Mouse (Mus musculus): Measurements from ENCODE around the gene Tm9sf3.

Tm9sf3 gene

GRCm38 (mm10) chr19:41262712-41263629, 826 bp downstream of the Tm9sf3 start:
- DNase-seq (ENCODE audit: low spot score): peak; percentile 77

DNA sequence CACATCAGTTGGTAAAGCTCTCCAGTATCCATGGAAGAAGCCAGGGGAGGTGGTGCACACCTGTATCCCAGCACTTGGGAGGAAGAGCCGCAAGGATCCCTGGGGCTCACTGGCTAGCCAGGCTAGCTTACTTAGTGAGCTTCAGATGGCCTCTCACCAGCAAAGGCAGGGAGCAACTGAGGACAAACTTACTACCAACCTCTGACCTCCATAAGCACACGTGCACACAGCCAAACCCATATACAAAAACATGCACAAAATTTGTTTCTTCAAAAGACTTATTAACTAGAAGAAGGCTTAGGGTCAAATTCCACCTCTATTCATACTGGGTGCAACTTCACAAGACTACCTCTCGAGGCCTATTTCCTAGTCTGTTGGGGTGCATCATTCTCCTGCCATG, 3.1 kb downstream of the Tm9sf3 start:
- no peak for DNase-seq (ENCODE audit: low spot score)

GRCm38 (mm10) chr19:41259256-41259655, 4.5 kb downstream of the Tm9sf3 start:
- no peak for DNase-seq (ENCODE audit: low spot score)

- no peak for DNase-seq (ENCODE audit: low spot score)
These were observed 5.1 kb downstream of the Tm9sf3 start for GRCm38 (mm10) chr19:41258707-41259106.

DNA sequence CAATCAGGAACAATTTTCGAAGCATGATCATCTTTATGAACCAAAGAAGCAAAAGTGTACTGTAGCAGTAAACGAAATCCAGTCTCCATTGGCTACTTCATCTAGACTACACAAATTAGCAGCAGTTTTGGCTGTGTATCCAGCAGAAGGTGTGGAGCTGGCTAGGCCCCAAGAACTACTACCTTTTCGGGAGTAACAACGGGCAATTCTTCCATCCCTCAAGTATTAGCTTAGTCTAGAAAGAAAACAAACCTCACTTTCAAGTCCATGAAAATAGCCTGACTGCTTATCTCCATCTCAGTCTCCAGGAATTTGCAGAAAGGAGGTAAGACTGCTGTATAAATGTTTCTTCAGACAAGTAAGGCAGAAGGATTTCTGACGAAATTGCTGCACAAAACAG, 9.2 kb downstream of the Tm9sf3 start:
- no peak for DNase-seq (ENCODE audit: low spot score)

- DNase-seq (ENCODE audit: low spot score): no peak
These were observed 14.8 kb downstream of the Tm9sf3 start for GRCm38 (mm10) chr19:41248968-41249367.

DNA sequence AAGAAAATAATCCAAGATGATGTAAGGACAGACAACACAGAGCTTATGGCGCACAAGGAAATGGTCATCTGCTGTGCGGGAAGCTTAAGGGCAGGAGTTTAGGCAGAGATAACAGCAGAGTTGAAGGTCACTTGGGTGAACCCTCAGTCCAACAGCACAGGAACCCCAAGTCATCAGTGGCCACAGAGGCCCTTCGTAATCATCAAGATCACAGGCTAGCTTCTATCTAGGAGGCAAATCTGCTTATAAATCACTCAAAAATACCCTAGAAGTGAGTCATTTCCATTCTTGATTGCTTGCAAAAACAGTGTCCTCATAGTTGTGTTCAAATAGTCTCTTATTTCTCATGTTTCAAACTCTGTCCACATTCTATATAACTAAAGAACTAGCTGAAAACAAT, 15.5 kb downstream of the Tm9sf3 start:
- no peak for DNase-seq (ENCODE audit: low spot score)

GRCm38 (mm10) chr19:41246271-41246670, 17.5 kb downstream of the Tm9sf3 start:
- DNase-seq (ENCODE audit: low spot score): no peak

- no peak for DNase-seq (ENCODE audit: low spot score)
These were observed 19.2 kb downstream of the Tm9sf3 start for GRCm38 (mm10) chr19:41244581-41244980.

- DNase-seq (ENCODE audit: low spot score): no peak
These were observed 21.8 kb downstream of the Tm9sf3 start for GRCm38 (mm10) chr19:41241997-41242396.

DNA sequence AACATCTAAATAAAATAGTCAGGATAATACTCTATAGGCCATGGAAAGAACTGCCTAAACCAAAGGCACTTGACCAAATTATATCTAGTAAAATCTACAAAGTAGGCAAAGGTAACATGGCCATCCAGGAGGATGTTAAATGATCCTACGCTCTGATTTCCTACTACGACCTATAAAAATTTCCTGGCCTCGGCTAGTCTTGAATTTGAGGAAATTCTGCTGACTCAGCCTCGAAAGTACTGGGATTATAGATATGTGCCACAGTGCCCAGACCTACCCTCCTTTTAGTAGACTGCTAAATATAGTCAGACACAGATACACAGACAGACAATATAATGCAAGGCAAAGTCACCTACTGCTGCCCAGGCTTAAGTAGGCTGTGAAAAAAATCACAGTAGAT, 30.1 kb downstream of the Tm9sf3 start:
- no peak for DNase-seq (ENCODE audit: low spot score)

GRCm38 (mm10) chr19:41208326-41208725, 55.5 kb downstream of the Tm9sf3 start:
- no peak for DNase-seq (ENCODE audit: low spot score)

DNA sequence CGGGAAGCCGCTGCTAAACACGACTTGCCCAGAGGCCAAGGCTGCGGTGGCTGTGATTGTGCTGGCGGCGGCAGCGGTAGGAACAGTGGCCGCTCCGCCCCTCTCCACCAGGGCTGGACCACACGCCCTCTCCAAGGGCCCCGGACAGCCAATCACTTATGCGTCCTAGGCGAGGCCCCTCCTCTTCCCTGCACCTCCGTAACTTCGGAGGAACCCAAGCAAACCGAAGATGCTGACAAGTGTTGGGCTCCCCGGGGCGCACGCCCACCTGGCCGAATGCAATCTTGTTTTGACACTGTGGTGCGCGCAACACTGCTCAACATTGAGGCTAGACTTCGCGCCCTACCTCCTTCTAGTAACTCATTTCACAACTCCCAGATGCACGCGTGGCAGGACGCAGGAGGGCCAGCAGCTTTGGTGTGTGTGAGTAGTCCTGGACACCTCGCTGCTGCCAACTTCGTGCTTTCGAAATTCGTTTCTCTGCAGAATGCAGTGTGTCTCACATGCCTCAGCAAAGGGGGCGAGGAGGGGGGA, 56.9 kb downstream of the Tm9sf3 start, which contains the start of gene Tll2:
Tll2 (minus strand) TSS at position 25 of the 534 bp plus-strand sequence.
- peak; percentile 54 for DNase-seq (ENCODE audit: low spot score)

- no peak for DNase-seq (ENCODE audit: low spot score)
These were observed 57.6 kb downstream of the Tm9sf3 start for GRCm38 (mm10) chr19:41206041-41206810.

DNA sequence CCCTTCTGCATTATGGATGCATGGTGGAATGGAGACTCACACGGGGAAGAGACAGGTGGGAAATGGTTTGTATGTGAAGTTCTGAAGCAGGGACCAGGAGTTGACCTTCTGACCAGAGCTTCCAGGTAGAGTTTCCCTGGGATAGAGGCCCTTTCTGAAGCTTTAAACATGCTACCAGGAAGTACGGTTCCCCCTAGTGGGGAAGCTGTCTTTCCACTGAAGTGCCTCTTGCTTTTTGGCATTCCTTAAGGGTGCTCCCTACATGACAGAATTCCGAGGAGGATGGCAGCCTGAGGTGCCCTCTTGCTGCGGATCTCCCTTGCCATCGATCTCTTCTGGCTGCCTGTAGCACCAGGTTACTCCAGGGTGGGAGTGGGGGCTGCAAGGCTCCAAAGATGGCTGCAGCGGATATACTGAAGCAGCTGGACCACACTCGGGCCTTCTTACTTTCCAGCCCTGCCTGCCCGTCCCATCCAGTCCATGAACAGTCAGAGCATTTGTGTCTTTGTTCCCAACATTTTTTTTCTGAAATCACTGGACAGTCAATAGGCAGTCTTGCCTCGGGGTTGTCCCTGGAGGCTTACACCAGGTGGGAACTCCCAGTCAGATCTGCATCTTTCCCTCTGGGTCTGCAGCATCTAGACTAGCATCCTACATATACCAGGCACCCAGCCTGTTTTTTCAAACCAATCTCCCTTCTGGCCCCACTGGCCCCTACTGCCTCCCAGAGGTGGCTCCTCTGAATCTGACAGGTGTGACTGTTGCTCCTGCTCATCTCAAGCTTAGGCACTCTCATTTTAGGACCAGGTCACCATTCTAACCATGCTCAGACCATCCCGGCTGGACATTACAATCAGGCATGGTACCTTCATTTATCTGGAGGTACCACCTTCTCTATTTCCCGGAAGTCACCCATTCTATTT, 59.4 kb downstream of the Tm9sf3 start:
- DNase-seq (ENCODE audit: low spot score): no peak

GRCm38 (mm10) chr19:41197606-41198005, 66.2 kb downstream of the Tm9sf3 start:
- DNase-seq (ENCODE audit: low spot score): no peak

GRCm38 (mm10) chr19:41193379-41193778, 70.4 kb downstream of the Tm9sf3 start:
- DNase-seq (ENCODE audit: low spot score): no peak

DNA sequence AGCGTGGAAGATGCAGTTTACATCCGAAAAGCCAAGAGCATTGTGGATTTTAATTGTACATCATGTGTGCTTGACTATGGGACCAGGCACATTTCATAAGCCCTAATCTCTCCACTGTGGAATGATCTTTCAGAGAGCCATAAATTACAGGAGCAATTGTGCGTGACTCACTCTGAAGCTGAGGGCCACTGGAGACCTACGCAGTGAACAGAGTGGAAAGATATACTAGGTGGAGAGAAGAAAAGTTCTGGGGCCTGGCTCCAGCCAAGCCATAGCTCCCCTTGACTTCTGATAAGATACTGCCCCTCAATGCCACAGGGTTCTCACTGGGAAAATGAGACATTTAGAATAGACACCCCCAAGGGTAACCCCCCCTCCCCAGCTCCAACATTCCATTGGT, 70.8 kb downstream of the Tm9sf3 start:
- no peak for DNase-seq (ENCODE audit: low spot score)

DNA sequence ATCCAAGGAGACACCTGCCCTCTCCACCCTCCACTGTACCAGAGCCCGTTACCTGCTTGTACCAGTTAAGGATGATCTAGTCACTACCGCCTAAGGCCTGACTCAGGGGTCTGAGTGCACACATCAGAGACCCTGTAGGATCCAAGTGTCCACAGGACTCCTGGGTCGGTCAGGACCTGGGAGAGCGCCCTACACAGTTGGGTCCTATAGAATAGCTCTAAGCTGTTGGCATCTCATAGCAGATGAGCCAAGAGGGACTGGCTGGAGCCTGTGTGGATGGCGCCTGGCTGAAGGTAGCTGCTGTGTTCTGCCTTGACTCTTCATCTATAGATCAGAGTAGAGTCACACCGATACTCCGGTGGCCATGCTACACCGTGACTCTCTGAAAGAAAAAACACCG, 72.1 kb downstream of the Tm9sf3 start:
- DNase-seq (ENCODE audit: low spot score): no peak

GRCm38 (mm10) chr19:41190876-41191434, 72.8 kb downstream of the Tm9sf3 start:
- no peak for DNase-seq (ENCODE audit: low spot score)

GRCm38 (mm10) chr19:41177331-41177730, 86.5 kb downstream of the Tm9sf3 start:
- no peak for DNase-seq (ENCODE audit: low spot score)
